Mouse (Mus musculus): Measurements from ENCODE around the gene Eid2b. TPM values are rescaled to one million over a fixed set of nuclear protein-coding genes. Genes with fewer than 3 reads are reported as not detected.
"Not testable (repeated sequence)": the region's sequence is repeated elsewhere in the genome, so short reads cannot be mapped to it uniquely, and the experiment has no call there.

The Eid2b gene
- 1 to 10 TPM; 5.0 to 7.8 TPM for total RNA-seq (2021)
- long read RNA-seq, experiment 1, transcript Eid2b-201 (1 exons, 1,751 nt), result major isoform, 6 of 6 reads
- long read RNA-seq, experiment 1, partial matches to known transcripts, result 0 of 6 reads
- long read RNA-seq, experiment 1, other reads (novel, unspliced or antisense), result 0 of 6 reads
- long read RNA-seq, experiment 2, transcript Eid2b-201 (1 exons, 1,751 nt), result major isoform, 9 of 10 reads
- long read RNA-seq, experiment 2, partial matches to known transcripts, result 0 of 10 reads
- long read RNA-seq, experiment 2, other reads (novel, unspliced or antisense), result 1 of 10 reads

DNA sequence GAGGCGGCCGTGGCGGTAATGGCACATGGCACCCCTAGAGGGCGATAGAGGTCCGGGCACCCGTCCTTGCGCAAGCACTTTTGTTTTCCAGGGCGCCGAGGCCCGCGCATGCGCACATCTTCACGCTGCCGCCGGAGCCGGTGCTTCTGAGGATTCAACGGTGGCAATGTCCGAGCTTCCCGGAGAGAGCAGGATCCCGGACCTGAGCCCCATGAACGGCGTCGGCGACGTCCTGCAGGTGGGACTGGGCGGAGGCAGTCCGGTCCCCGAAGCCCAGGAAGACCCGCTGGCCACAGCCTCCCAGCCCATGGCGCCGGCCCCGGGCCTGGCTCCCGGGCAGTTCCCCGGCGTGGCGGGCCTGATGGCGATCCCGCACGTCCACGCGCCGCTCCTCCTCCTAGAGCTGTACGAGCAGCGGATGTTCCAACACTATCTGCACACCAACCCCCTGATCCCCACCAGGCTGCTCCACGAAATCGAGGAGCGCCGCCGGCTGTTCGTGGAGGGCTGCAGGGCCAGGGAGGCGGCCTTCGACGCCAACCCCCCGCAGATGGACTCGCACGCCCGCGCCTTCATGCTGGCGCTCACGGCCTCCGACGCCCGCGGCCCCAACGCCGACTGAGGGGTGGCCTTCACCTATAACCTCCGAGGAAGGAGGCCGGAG, at the start of gene Eid2b:
Gene Eid2b, plus strand, starts transcription at position 125 of the 664 bp plus-strand sequence.
- peak within 1 kb of the TSS; percentile 96 for H3K27ac ChIP-seq
- DNase-seq, result peak; percentile 97
- peak; percentile 98 for TF ChIP-seq CTCF (IDR thresholded peaks at IDR 0.05)
- intact Hi-C loops (cut with DNase I), result loop anchor here (5.0 kb wide), 2 partner anchors 35 to 70 kb away; partner anchors contain the start of gene Timm50
- H3K4me3 ChIP-seq, result peak within 1 kb of the TSS; percentile 94

DNA sequence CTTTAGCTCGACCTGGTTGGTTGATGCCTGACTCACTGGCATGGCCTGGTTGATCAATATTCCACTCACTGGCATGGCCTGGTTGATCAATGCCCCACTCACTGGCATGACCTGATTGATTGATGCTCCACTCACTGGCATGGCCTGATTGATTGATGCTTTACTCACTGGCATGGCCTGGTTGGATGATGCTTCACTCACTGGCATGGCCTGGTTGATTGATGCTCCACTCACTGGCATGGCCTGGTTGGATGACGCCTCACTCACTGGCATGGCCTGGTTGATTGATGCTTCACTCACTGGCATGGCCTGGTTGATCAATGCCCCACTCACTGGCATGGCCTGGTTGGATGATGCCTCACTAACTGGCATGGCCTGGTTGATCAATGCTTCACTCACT, 33.6 kb upstream of the Eid2b start:
- DNase-seq; H3K27ac ChIP-seq; intact Hi-C loops (cut with DNase I); H3K4me3 ChIP-seq: not testable (repeated sequence)

DNA sequence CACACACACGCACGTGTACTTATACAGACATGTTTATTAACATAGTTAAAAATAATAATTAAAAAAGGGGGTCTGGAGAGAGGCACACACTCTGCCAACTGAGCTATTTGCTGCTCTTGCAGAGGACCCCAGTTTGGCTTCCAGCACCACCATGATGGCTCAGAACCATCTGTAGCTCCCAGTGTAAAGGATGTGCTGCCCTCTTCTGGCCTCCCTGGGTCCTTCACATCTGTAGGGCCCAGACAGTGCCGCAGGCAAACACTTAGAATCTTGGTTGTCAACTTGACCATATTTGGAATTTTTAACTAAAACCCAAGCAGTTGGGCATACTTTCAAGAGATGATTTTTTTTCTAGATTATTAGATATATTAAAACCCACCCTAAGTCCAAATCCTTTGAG, 28.6 kb upstream of the Eid2b start:
- no peak for TF ChIP-seq CTCF (IDR thresholded peaks at IDR 0.05)
- DNase-seq, result no peak
- H3K27ac ChIP-seq, result no peak overlapping the region
- intact Hi-C loops (cut with DNase I), result no loop called here
- H3K4me3 ChIP-seq, result no peak overlapping the region

DNA sequence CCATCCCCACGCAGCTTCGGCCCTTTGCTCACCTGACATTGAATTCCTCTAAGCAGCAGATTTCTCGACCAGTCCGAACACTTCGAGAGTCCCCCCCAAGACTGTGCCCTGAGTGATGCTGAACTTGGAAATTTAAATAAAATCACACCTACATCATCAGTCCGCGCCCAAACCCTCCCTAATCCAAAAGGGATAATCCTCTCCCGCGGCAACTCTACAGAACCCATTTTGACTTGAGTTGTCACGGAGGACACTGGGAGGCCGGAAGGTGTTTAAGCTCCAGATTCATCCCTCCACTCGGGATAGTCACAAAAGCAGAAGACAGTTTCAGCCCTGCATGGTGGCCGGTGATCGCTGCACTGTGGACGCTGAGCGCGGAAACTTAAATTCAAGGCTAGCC, 25.6 kb upstream of the Eid2b start:
- H3K27ac ChIP-seq, result no peak overlapping the region
- TF ChIP-seq CTCF (IDR thresholded peaks at IDR 0.05), result no peak
- DNase-seq, result no peak
- H3K4me3 ChIP-seq, result no peak overlapping the region
- intact Hi-C loops (cut with DNase I), result no loop called here

DNA sequence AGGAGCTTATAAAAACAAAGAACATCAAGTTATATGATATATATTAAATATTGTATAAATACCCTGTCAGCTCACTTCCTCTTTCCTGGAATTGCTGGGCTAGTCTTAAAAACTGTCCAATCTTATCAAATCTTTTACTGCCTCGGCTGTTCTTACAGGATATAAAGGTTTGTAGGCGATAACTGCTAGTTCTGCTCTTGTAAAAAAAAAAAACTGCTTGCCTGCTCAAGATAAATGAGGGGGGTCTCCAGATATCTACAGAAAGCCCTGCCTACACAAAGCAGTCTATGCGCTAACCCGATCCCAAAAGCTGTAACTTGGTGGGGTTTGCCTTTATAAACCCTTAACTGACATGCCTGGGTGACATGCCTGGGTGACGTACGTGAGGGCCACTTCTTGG, 22.9 kb upstream of the Eid2b start:
- no peak overlapping the region for H3K27ac ChIP-seq
- DNase-seq, result no peak
- intact Hi-C loops (cut with DNase I), result no loop called here
- TF ChIP-seq CTCF (IDR thresholded peaks at IDR 0.05), result no peak
- H3K4me3 ChIP-seq, result no peak overlapping the region

DNA sequence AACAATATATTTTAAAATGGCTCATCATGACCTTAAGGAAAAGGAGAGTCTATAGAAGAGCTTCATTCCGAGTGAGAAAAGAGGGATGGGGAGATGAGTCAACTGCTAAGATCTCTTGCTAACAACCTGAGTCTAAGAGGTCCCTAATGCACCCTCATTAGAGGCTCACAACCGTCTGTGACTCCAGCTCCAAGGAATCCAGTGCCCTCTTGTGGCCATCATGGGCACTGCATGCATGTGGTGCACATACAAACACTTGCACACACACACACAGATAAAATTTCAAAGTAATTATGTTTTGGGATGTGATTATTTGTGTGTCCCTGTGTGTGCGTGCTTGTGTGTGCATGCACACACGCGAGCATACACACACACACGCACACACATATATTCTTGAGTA, 22.1 kb upstream of the Eid2b start:
- no peak for DNase-seq
- Histone ChIP-seq H3K4me3 (no peak overlapping the region), H3K27ac (no peak overlapping the region)
- peak; percentile 19; the same call in 1 of the 2 replicates for TF ChIP-seq CTCF (IDR thresholded peaks at IDR 0.05)
- intact Hi-C loops (cut with DNase I), result no loop called here

DNA sequence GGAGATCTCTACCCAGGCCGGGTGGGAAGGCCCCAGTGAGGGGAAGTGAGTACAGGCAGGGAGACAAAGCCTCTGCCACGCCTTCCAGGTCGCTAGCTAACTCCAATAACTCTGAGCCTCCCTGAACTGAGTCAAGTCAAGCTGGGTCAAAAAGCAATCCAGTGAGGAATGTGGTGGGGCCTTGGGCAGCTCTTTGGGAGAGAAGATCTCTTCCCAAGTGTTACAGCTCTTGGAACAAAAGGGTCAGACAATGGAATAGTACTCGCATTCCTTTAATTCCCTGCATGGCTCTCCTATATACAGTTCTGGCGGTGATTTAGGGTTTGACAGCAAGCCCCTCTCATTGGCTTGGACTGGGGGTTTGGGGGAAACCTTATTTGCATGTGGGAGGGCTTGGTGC, 14.7 kb upstream of the Eid2b start:
- TF ChIP-seq CTCF (IDR thresholded peaks at IDR 0.05), result no peak
- no peak overlapping the region for H3K4me3 ChIP-seq
- DNase-seq, result no peak
- intact Hi-C loops (cut with DNase I), result no loop called here
- H3K27ac ChIP-seq, result no peak overlapping the region

DNA sequence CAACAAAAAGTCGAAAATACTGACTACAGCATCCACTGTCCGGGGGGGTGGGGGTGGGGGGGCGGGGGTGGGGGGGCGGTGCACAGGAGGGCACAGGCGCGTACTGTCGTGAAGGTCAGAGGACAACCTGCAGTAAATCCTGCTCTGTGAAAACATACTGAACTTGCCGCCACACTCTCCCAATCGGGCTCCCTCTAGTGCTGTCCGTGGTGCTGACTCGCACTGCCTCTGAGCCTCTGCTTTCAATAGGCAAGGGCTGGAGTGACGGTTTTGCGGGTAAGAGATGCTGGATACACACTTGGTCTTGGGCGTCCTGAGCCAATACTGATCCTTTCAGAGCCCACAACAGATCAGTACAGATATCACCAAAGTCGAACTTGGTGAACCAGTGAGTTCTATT, 13.8 kb upstream of the Eid2b start:
- Histone ChIP-seq H3K4me3 (no peak overlapping the region), H3K27ac (no peak overlapping the region)
- DNase-seq, result peak; percentile 69
- intact Hi-C loops (cut with DNase I), result no loop called here
- no peak for TF ChIP-seq CTCF (IDR thresholded peaks at IDR 0.05)

DNA sequence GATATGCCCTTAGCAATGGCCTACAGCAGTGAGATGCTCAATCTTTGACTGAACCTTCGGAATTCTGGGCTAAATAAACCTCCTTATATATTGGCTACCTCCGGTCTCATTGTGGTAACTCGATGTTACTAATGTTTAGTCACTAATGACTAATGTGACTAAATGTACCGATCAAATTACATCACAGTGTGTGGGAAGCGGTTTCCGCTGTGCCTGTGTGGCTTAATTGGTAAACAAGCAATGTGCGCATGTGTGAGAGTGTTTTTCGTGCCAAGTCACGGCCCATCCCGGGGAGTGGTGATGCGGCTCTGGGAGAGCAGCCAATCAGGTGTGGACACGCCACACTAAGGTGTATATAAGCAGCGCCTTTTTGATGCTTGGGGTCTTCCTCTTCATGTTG, 12.1 kb upstream of the Eid2b start:
- intact Hi-C loops (cut with DNase I), result no loop called here
- no peak for TF ChIP-seq CTCF (IDR thresholded peaks at IDR 0.05)
- H3K27ac ChIP-seq, result no peak overlapping the region

DNA sequence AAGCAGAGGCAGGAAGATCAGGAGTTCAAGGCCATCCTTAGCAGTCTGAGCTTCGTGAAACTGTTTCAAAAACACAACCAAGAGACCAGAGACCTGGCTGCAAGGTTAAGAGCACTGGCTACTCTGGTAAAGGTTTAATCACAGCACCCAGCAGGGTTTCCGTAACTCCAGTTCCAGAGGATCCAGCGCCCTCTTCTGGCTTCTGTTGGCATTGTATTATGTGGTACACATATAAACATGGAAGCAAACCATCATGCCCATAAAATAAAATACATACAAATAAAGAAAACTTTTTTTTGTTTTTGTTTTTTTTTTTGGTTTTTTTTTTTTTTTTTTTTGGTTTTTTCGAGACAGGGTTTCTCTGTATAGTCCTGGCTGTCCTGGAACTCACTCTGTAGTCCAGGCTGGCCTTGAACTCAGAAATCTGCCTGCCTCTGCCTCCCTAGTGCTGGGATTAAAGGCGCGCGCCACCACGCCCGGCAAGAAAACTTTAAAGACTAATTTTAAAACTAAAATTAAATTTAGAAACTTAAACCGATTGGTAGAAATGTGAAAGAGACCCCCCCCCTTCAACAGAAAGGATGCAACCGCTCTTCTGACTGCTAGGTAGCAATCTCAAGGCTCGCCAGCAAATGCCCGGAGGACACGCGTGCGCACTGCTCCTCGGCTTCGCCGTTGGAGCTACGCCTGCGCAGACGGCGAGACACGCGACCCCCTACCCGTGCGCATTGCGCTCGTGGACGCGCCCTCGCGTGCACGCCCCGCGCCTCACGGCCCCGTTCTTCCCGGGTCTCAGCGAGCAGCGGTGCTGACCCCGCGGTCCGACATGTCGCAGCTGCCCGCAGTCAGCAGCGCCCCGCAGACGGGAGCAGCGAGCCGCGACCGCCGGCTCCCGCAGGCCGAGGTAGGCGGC, 10.2 kb upstream of the Eid2b start, which contains the start of gene Eid2:
Gene Eid2, plus strand, starts transcription at position 753 of the 913 bp plus-strand sequence.
- intact Hi-C loops (cut with DNase I), result no loop called here
- peak; percentile 85 for DNase-seq
- Histone ChIP-seq H3K4me3 (peak within 1 kb of the TSS; percentile 87), H3K27ac (peak within 1 kb of the TSS; percentile 82)
- peak; percentile 23; the same call in 1 of the 2 replicates for TF ChIP-seq CTCF (IDR thresholded peaks at IDR 0.05)

More for the DNA sequence above, 12.1 kb upstream of the Eid2b start:
- no peak for DNase-seq
- H3K4me3 ChIP-seq, result no peak overlapping the region

DNA sequence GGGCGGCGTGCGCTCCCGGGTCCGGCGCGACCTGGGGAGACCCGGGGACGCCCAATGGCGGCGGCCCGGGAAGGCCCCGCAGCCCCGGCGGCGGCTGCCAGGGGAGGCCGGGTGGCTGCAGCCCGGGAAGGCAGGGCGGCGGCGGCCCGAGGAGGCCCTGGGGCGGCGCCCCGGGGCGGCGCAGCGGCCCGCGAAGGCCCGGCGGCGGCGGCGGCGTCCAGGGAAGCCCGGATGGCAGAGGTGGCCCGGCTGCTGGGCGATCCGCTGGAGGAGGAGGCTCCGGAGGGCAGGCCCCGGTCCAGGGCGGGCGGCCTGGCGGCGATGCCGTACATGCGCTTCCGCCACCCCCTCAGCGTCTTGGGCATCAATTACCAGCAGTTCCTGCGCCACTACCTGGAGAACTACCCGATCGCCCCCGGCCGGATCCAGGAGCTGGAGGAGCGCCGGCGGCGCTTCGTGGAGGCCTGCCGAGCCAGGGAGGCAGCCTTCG, 9.5 kb upstream of the Eid2b start:
- peak; percentile 75 for DNase-seq
- intact Hi-C loops (cut with DNase I), result no loop called here

DNA sequence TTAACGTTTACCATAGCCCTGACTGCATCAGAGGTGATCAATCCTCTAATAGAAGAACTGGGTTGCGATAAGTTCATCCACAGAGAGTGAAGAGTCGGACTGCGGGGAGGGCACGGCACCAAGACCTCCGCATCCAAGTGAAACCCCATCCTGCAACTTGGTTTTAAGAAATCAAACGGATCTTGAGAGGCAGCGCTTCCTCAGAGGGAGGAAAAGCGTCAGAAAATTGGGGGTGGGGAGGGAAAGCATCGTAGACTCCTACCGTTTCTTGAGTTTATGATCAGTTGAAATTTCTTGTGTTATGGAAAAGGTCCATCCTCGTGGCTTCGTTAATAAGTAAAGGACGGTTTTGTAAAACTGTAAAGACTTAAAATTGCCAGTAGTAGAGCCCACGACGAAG, 9.0 kb upstream of the Eid2b start:
- H3K27ac ChIP-seq, result peak overlapping the region; percentile 82
- no peak for TF ChIP-seq CTCF (IDR thresholded peaks at IDR 0.05)
- DNase-seq, result no peak
- H3K4me3 ChIP-seq, result peak overlapping the region; percentile 87
- intact Hi-C loops (cut with DNase I), result no loop called here

More for the DNA sequence above, 9.5 kb upstream of the Eid2b start:
- peak overlapping the region; percentile 82 for H3K27ac ChIP-seq
- no peak for TF ChIP-seq CTCF (IDR thresholded peaks at IDR 0.05)
- peak overlapping the region; percentile 87 for H3K4me3 ChIP-seq
